Mouse (Mus musculus): Measurements from ENCODE around the gene A230050P20Rik.

- TF ChIP-seq CTCF (IDR thresholded peaks at IDR 0.05; ENCODE audit: borderline replicate concordance, insufficient read depth, low read length) (no peak), POLR2A (IDR thresholded peaks at IDR 0.05; ENCODE audit: low read depth, low read length) (no peak)
Measured at GRCm38 (mm10) chr9:20902174-20902491, 33.7 kb downstream of the A230050P20Rik start.

Data from embryonic fibroblast, embryonic 13.5 days (primary cell).